ENCODE assay signal across 10 mouse cellular contexts in genomic region chr6:99810974-99811798, GRCm38 (mm10).
DNase-seq lines count a peak whose midpoint lies in the region; ATAC-seq and TF ChIP-seq lines count a peak whose summit lies in the region.
"Had no signal": no experiment of that assay in that cellular context is flagged by ENCODE, and none has a peak within 500 bp of the region (broad histone marks: within the 10 kb centered on the region; RNA-seq: fewer than 3 reads in every experiment).

No protein-coding gene starts in this region.

- TF ChIP-seq CTCF in hindbrain, postnatal 0 days (IDR thresholded peaks at IDR 0.05; ENCODE audit: low read depth), result 0 out of 2 replicates have a peak, but pooled peaks have one; percentile 7

- no peak overlapping the region for H3K27ac ChIP-seq in hindbrain, postnatal 0 days
- H3K27ac ChIP-seq in hindbrain, embryonic 12.5 days, result no peak overlapping the region
- H3K27ac ChIP-seq: hindbrain, embryonic 15.5 days; neural tube, embryonic 13.5 days had no signal

- no peak overlapping the region for H3K4me2 ChIP-seq in hindbrain, postnatal 0 days (ENCODE audit: low read depth, low read length)
- H3K4me2 ChIP-seq in hindbrain, embryonic 12.5 days (replicated peaks), result no peak overlapping the region
- H3K4me2 ChIP-seq: hindbrain, embryonic 15.5 days; neural tube, embryonic 13.5 days had no signal

- H3K9ac ChIP-seq in hindbrain, postnatal 0 days (replicated peaks; ENCODE audit: low read length), result no peak overlapping the region
- no peak overlapping the region for H3K9ac ChIP-seq in hindbrain, embryonic 12.5 days
- H3K9ac ChIP-seq: hindbrain, embryonic 15.5 days; neural tube, embryonic 13.5 days had no signal

- peak; percentile 79 for DNase-seq in hindbrain, postnatal 0 days (ENCODE audit: low spot score)
- DNase-seq in brain, adult 2 months (ENCODE audit: low read depth, low spot score), result peak; percentile 57
- DNase-seq in heart, adult 8-10 months (ENCODE audit: low spot score), result peak; percentile 74
- peak; percentile 79 for DNase-seq in kidney, postnatal 14 days
- no peak for DNase-seq in T-cell, adult 2 months (ENCODE audit: low spot score)
- no peak for DNase-seq in thymus, postnatal 36 days

- H3K9me3 ChIP-seq in hindbrain, postnatal 0 days (ENCODE audit: low read length), result no peaks in the 10 kb centered on the region
- no peaks in the 10 kb centered on the region for H3K9me3 ChIP-seq in hindbrain, embryonic 12.5 days (replicated peaks)
- H3K9me3 ChIP-seq: hindbrain, embryonic 15.5 days had no signal

- H3K4me3 ChIP-seq in hindbrain, postnatal 0 days (ENCODE audit: low read length), result no peak overlapping the region
- no peak overlapping the region for H3K4me3 ChIP-seq in hindbrain, embryonic 12.5 days
- H3K4me3 ChIP-seq: hindbrain, embryonic 15.5 days; neural tube, embryonic 13.5 days had no signal

- WGBS in hindbrain, postnatal 0 days, result 56% methylated on average over 9 of the region's 9 CpGs
- WGBS in hindbrain, embryonic 12.5 days, result 76% methylated on average over 9 of the region's 9 CpGs

- no peaks in the 10 kb centered on the region for H3K4me1 ChIP-seq in hindbrain, postnatal 0 days (ENCODE audit: insufficient read depth, low read length)
- H3K4me1 ChIP-seq in hindbrain, embryonic 12.5 days, result no peaks in the 10 kb centered on the region; the same call in 1 of the 2 replicates
- H3K4me1 ChIP-seq: neural tube, embryonic 13.5 days had no signal

- no peaks in the 10 kb centered on the region for H3K36me3 ChIP-seq in hindbrain, postnatal 0 days (ENCODE audit: insufficient read depth, low read length)
- H3K36me3 ChIP-seq in hindbrain, embryonic 12.5 days, result no peaks in the 10 kb centered on the region
- H3K36me3 ChIP-seq: hindbrain, embryonic 15.5 days; neural tube, embryonic 13.5 days had no signal

- ATAC-seq in hindbrain, postnatal 0 days, result peak; percentile 79
- no peak for ATAC-seq in hindbrain, embryonic 12.5 days (ENCODE audit: low FRiP score)
- peak; percentile 72 for ATAC-seq in megakaryocyte, adult 5-6 weeks (ENCODE audit: poor library complexity, severe bottlenecking)

- no peaks in the 10 kb centered on the region for H3K27me3 ChIP-seq in hindbrain, postnatal 0 days (ENCODE audit: insufficient read depth, low read length)
- peaks cover 9% of the 10 kb centered on the region; the same call in 1 of the 2 replicates for H3K27me3 ChIP-seq in hindbrain, embryonic 12.5 days

Comparison
In these comparisons a context has a peak if more than half of its experiments do, and no peak if none do; other contexts are left out.
1. DNase-seq: peak in hindbrain, postnatal 0 days (single experiment), brain, adult 2 months (single experiment), heart, adult 8-10 months (single experiment) and kidney, postnatal 14 days (single experiment); none in T-cell, adult 2 months (single experiment) and thymus, postnatal 36 days (0 of 2).